Mouse (Mus musculus) MEL (cell line): ENCODE measurements around the gene Cth.

Experiments
- CTCF ChIP-seq, 3 experiments: IDR thresholded peaks in 2 of 3; conservative IDR thresholded peaks in 1 of 3; 2 replicates each; pipeline ENCODE4 v1.5.1; 2011 to 2012; ENCODE audit warnings: low read length in 3 of 3, low read depth in 2 of 3, mild to moderate bottlenecking in 2 of 3, improper control_type of control experiment in 1 of 3, inconsistent platforms in 1 of 3, mixed read lengths in 1 of 3, moderate library complexity in 1 of 3; ENCODE audit not compliant: control insufficient read depth in 1 of 3, insufficient read depth in 1 of 3, poor library complexity in 1 of 3, severe bottlenecking in 1 of 3
- EP300 ChIP-seq, 2 experiments: IDR thresholded peaks; 2 replicates each; pipeline ENCODE4 v1.6.1; 2011; ENCODE audit warnings: improper control_type of control experiment in 2 of 2, low read length in 2 of 2, low read depth in 1 of 2, mild to moderate bottlenecking in 1 of 2
- GATA1 ChIP-seq: IDR thresholded peaks from 2 replicates; pipeline ENCODE4 v1.6.1; 2011; ENCODE audit warnings: low read depth, low read length, improper control_type of control experiment
- HCFC1 ChIP-seq: IDR thresholded peaks from 2 replicates; pipeline ENCODE4 v1.6.1; 2012; ENCODE audit warnings: low read depth, mild to moderate bottlenecking, inconsistent platforms, low read length, improper control_type of control experiment, moderate library complexity
- MAFK ChIP-seq: IDR thresholded peaks from 2 replicates; pipeline ENCODE4 v1.6.1; 2011; ENCODE audit warnings: low read depth, mild to moderate bottlenecking, low read length, improper control_type of control experiment, borderline replicate concordance
- MAX ChIP-seq: IDR thresholded peaks from 2 replicates; pipeline ENCODE4 v1.6.1; 2011; ENCODE audit warnings: low read length, improper control_type of control experiment
- NELFE ChIP-seq: IDR thresholded peaks from 2 replicates; pipeline ENCODE4 v1.6.1; 2011; ENCODE audit warnings: low read depth, low read length, improper control_type of control experiment
- NRF1 ChIP-seq: IDR thresholded peaks from 2 replicates; pipeline ENCODE4 v1.6.1; 2014; ENCODE audit warnings: low read depth, mild to moderate bottlenecking, inconsistent platforms, low read length, improper control_type of control experiment, moderate library complexity; ENCODE audit not compliant: poor library complexity, insufficient read depth, severe bottlenecking
- POLR2A ChIP-seq, 2 experiments: IDR thresholded peaks; 2 replicates each; pipeline ENCODE4 v1.6.1; 2011 to 2012; ENCODE audit warnings: low read length in 2 of 2, mild to moderate bottlenecking in 2 of 2, control low read depth in 1 of 2, improper control_type of control experiment in 1 of 2, low read depth in 1 of 2, moderate library complexity in 1 of 2; ENCODE audit not compliant: control insufficient read depth in 1 of 2, insufficient read depth in 1 of 2, poor library complexity in 1 of 2
- RCOR1 ChIP-seq: IDR thresholded peaks from 2 replicates; pipeline ENCODE4 v1.6.1; 2012; ENCODE audit warnings: low read depth, mild to moderate bottlenecking, inconsistent platforms, low read length, improper control_type of control experiment
- TAL1 ChIP-seq: IDR thresholded peaks from 2 replicates; pipeline ENCODE4 v1.6.1; 2012; ENCODE audit warnings: mild to moderate bottlenecking, inconsistent platforms, low read length, moderate library complexity, mixed read lengths
- TCF12 ChIP-seq: IDR thresholded peaks from 2 replicates; pipeline ENCODE4 v1.6.1; 2014; ENCODE audit warnings: low read depth, mild to moderate bottlenecking, inconsistent platforms, low read length, improper control_type of control experiment, moderate library complexity
- ZC3H11A ChIP-seq: IDR thresholded peaks from 2 replicates; pipeline ENCODE4 v1.6.1; 2012; ENCODE audit warnings: low read depth, mild to moderate bottlenecking, inconsistent platforms, low read length, improper control_type of control experiment

- TF ChIP-seq POLR2A (IDR thresholded peaks at IDR 0.05; ENCODE audit: control insufficient read depth in 1 of 2, insufficient read depth in 1 of 2, low read depth in 1 of 2, low read length in 2 of 2, poor library complexity in 1 of 2) (no peak), NRF1 (no peak), ZC3H11A (no peak), GATA1 (no peak), CTCF (IDR thresholded peaks at IDR 0.05 in 2 of 3, conservative IDR thresholded peaks at IDR 0.05 in 1 of 3; ENCODE audit: control insufficient read depth in 1 of 3, insufficient read depth in 1 of 3, low read depth in 2 of 3, low read length in 3 of 3, poor library complexity in 1 of 3, severe bottlenecking in 1 of 3) (no peak), TAL1 (no peak), EP300 (IDR thresholded peaks at IDR 0.05; ENCODE audit: low read depth in 1 of 2, low read length in 2 of 2) (no peak), HCFC1 (no peak), TCF12 (no peak), RCOR1 (no peak), NELFE (no peak), MAFK (no peak), MAX (no peak)
Observed at GRCm38 (mm10) chr3:157921376-157921775, 3.5 kb downstream of the Cth start.
